27 mouse cellular contexts compared by ENCODE assay signal in genomic region chr6:89547951-89548350, GRCm38 (mm10).
"Had no signal": no experiment of that assay in that cellular context is flagged by ENCODE, and none has a peak within 500 bp of the region (broad histone marks: within the 10 kb centered on the region; RNA-seq: fewer than 3 reads in every experiment).

No protein-coding gene starts in this region.

- H3K9ac ChIP-seq: embryonic facial prominence, embryonic 12.5 days; embryonic facial prominence, embryonic 13.5 days; embryonic facial prominence, embryonic 15.5 days; forebrain, embryonic 12.5 days; forebrain, embryonic 13.5 days; forebrain, embryonic 15.5 days; forebrain, postnatal 0 days had no signal

- DNase-seq: cerebellum, adult 9-10 months; cerebellum, adult 9-11 months; cerebellum, postnatal 10 days; cerebellum, postnatal 14 days; cerebellum, postnatal 25 days; cerebellum, postnatal 36 days; embryo, embryonic 11 days; forebrain, postnatal 0 days; gastrocnemius, adult 2 months; gastrocnemius, postnatal 10 days; gastrocnemius, postnatal 14 days; gastrocnemius, postnatal 25 days; gastrocnemius, postnatal 36 days; heart, adult 18-20 months; heart, adult 2 months had no signal

- H3K36me3 ChIP-seq: embryonic facial prominence, embryonic 10.5 days; embryonic facial prominence, embryonic 12.5 days; embryonic facial prominence, embryonic 13.5 days; embryonic facial prominence, embryonic 15.5 days; forebrain, embryonic 10.5 days; forebrain, embryonic 12.5 days; forebrain, embryonic 15.5 days; heart, embryonic 10.5 days had no signal

- ATAC-seq: forebrain, embryonic 13.5 days; forebrain, embryonic 14.5 days; forebrain, embryonic 15.5 days; forebrain, embryonic 16.5 days; forebrain, postnatal 0 days had no signal

- H3K4me1 ChIP-seq: embryonic facial prominence, embryonic 10.5 days; embryonic facial prominence, embryonic 12.5 days had no signal

- H3K27ac ChIP-seq: embryonic facial prominence, embryonic 10.5 days; embryonic facial prominence, embryonic 12.5 days; embryonic facial prominence, embryonic 13.5 days; embryonic facial prominence, embryonic 15.5 days; forebrain, embryonic 10.5 days; forebrain, embryonic 12.5 days; forebrain, embryonic 13.5 days; forebrain, embryonic 15.5 days; gastrocnemius, adult 2 months; heart, adult 2 months; heart, embryonic 10.5 days had no signal

- H3K27me3 ChIP-seq: embryonic facial prominence, embryonic 12.5 days; embryonic facial prominence, embryonic 13.5 days; embryonic facial prominence, embryonic 15.5 days; forebrain, embryonic 12.5 days; forebrain, embryonic 13.5 days; forebrain, embryonic 15.5 days had no signal

- H3K4me2 ChIP-seq: embryonic facial prominence, embryonic 12.5 days; embryonic facial prominence, embryonic 13.5 days; embryonic facial prominence, embryonic 15.5 days; forebrain, embryonic 12.5 days; forebrain, embryonic 13.5 days; forebrain, embryonic 15.5 days had no signal

- H3K9me3 ChIP-seq: embryonic facial prominence, embryonic 10.5 days; embryonic facial prominence, embryonic 12.5 days; embryonic facial prominence, embryonic 13.5 days; embryonic facial prominence, embryonic 15.5 days; forebrain, embryonic 10.5 days; forebrain, embryonic 12.5 days; forebrain, embryonic 13.5 days; forebrain, embryonic 15.5 days; heart, embryonic 10.5 days had no signal

- H3K4me3 ChIP-seq: embryonic facial prominence, embryonic 10.5 days; embryonic facial prominence, embryonic 12.5 days; embryonic facial prominence, embryonic 13.5 days; embryonic facial prominence, embryonic 15.5 days; erythroblast, embryonic 14.5 days; forebrain, embryonic 10.5 days; forebrain, embryonic 12.5 days; forebrain, embryonic 13.5 days; forebrain, embryonic 15.5 days; gastrocnemius, adult 2 months; heart, adult 2 months; heart, embryonic 10.5 days had no signal
